Mouse (Mus musculus): Measurements from ENCODE around the gene Ltbp1. TPM values are rescaled to one million over a fixed set of nuclear protein-coding genes. Genes with fewer than 3 reads are reported as not detected.
A peak's percentile ranks its signal among the peaks of the same experiment; 100 is the strongest.

Ltbp1 gene
- total and polyA plus RNA-seq, 3 experiments: 17.2 to 40.4 (median 39.9) TPM

GRCm38 (mm10) chr17:75374287-75375024 is 369.1 kb downstream of the Ltbp1 start:
- no peak for DNase-seq
- H3K79me2 ChIP-seq (replicated peaks; ENCODE audit: control insufficient read depth, insufficient read depth, low read length): no peaks in the 10 kb centered on the region
- no peak for TF ChIP-seq POLR2A (IDR thresholded peaks at IDR 0.05; ENCODE audit: insufficient read depth, low read depth, low read length)
- peak; percentile 33; the same call in 1 of the 2 replicates for TF ChIP-seq CTCF (IDR thresholded peaks at IDR 0.05)
- no peak for TF ChIP-seq EP300 (IDR thresholded peaks at IDR 0.05; ENCODE audit: insufficient read depth, low read depth, low read length)
- H3K36me3 ChIP-seq (ENCODE audit: control insufficient read depth, insufficient read depth, low read length): no peaks in the 10 kb centered on the region; the same call in 1 of the 2 replicates
- H3K9ac ChIP-seq (ENCODE audit: low read depth, low read length): no peak overlapping the region
- WGBS: 68% methylated on average over 5 of the region's 5 CpGs
- H3K4me3 ChIP-seq: no peak overlapping the region
- no peaks in the 10 kb centered on the region for H3K4me1 ChIP-seq (ENCODE audit: control insufficient read depth, insufficient read depth, low read length)
- H3K27me3 ChIP-seq (ENCODE audit: control insufficient read depth, insufficient read depth, low read length): no peaks in the 10 kb centered on the region
- H3K27ac ChIP-seq: no peak overlapping the region
- intact Hi-C loops (cut with DNase I): loop anchor here (5.0 kb wide), 1 partner anchor 562 kb away; no protein-coding TSS in a partner anchor

- 91% methylated on average over 9 of the region's 9 CpGs for WGBS
Measured at GRCm38 (mm10) chr17:75378256-75378871, 373.0 kb downstream of the Ltbp1 start.

DNA sequence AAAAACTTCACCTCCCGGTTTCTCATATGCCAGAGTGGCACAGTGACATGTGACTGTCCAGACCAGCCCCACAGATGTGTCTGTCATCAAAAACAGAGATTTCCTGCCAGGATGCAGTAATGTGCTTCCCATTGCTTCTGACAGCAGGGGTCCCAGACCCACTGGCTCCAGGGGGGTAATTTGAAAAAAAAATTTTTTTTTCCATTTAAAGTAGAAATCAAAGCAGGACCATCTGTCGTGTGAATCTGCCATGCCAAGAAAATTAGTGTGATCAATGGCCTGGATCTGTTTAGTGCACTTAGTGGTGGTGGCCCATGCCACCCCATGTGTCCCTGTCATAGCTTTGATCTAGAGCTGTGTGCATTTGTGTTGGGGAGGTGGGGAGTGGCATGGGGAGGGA is 374.8 kb downstream of the Ltbp1 start:
- intact Hi-C loops (cut with DNase I): no loop called here
- 42% methylated on average over 2 of the region's 2 CpGs for WGBS
- H3K27ac ChIP-seq: no peak overlapping the region

More at GRCm38 (mm10) chr17:75378256-75378871, 373.0 kb downstream of the Ltbp1 start:
- H3K27ac ChIP-seq: no peak overlapping the region
- no peak overlapping the region for H3K9ac ChIP-seq (ENCODE audit: low read depth, low read length)
- TF ChIP-seq CTCF (IDR thresholded peaks at IDR 0.05): no peak
- no peak for TF ChIP-seq POLR2A (IDR thresholded peaks at IDR 0.05; ENCODE audit: insufficient read depth, low read depth, low read length)
- no peak for TF ChIP-seq EP300 (IDR thresholded peaks at IDR 0.05; ENCODE audit: insufficient read depth, low read depth, low read length)
- DNase-seq: no peak
- no peaks in the 10 kb centered on the region; the same call in 1 of the 2 replicates for H3K36me3 ChIP-seq (ENCODE audit: control insufficient read depth, insufficient read depth, low read length)
- H3K4me3 ChIP-seq: no peak overlapping the region
- no peaks in the 10 kb centered on the region for H3K27me3 ChIP-seq (ENCODE audit: control insufficient read depth, insufficient read depth, low read length)
- H3K4me1 ChIP-seq (ENCODE audit: control insufficient read depth, insufficient read depth, low read length): no peaks in the 10 kb centered on the region
- intact Hi-C loops (cut with DNase I): no loop called here
- no peaks in the 10 kb centered on the region for H3K79me2 ChIP-seq (replicated peaks; ENCODE audit: control insufficient read depth, insufficient read depth, low read length)

GRCm38 (mm10) chr17:75388402-75388801 is 383.0 kb downstream of the Ltbp1 start:
- intact Hi-C loops (cut with DNase I): no loop called here
- 83% methylated on average over 4 of the region's 4 CpGs for WGBS
- Histone ChIP-seq H3K4me1 (ENCODE audit: control insufficient read depth, insufficient read depth, low read length) (no peaks in the 10 kb centered on the region), H3K79me2 (replicated peaks; ENCODE audit: control insufficient read depth, insufficient read depth, low read length) (no peaks in the 10 kb centered on the region), H3K36me3 (ENCODE audit: control insufficient read depth, insufficient read depth, low read length) (no peaks in the 10 kb centered on the region), H3K27ac (no peak overlapping the region), H3K27me3 (ENCODE audit: control insufficient read depth, insufficient read depth, low read length) (no peaks in the 10 kb centered on the region), H3K4me3 (no peak overlapping the region), H3K9ac (ENCODE audit: low read depth, low read length) (no peak overlapping the region)
- DNase-seq: no peak
- TF ChIP-seq EP300 (IDR thresholded peaks at IDR 0.05; ENCODE audit: insufficient read depth, low read depth, low read length): no peak
- TF ChIP-seq CTCF (IDR thresholded peaks at IDR 0.05): peak; percentile 64

More for the DNA sequence above, 374.8 kb downstream of the Ltbp1 start:
- Histone ChIP-seq H3K27me3 (ENCODE audit: control insufficient read depth, insufficient read depth, low read length) (no peaks in the 10 kb centered on the region), H3K4me1 (ENCODE audit: control insufficient read depth, insufficient read depth, low read length) (no peaks in the 10 kb centered on the region), H3K36me3 (ENCODE audit: control insufficient read depth, insufficient read depth, low read length) (no peaks in the 10 kb centered on the region; the same call in 1 of the 2 replicates), H3K9ac (ENCODE audit: low read depth, low read length) (no peak overlapping the region), H3K79me2 (replicated peaks; ENCODE audit: control insufficient read depth, insufficient read depth, low read length) (no peaks in the 10 kb centered on the region), H3K4me3 (no peak overlapping the region)
- TF ChIP-seq CTCF (IDR thresholded peaks at IDR 0.05): no peak
- TF ChIP-seq POLR2A (IDR thresholded peaks at IDR 0.05; ENCODE audit: insufficient read depth, low read depth, low read length): no peak
- TF ChIP-seq EP300 (IDR thresholded peaks at IDR 0.05; ENCODE audit: insufficient read depth, low read depth, low read length): no peak
- DNase-seq: no peak

DNA sequence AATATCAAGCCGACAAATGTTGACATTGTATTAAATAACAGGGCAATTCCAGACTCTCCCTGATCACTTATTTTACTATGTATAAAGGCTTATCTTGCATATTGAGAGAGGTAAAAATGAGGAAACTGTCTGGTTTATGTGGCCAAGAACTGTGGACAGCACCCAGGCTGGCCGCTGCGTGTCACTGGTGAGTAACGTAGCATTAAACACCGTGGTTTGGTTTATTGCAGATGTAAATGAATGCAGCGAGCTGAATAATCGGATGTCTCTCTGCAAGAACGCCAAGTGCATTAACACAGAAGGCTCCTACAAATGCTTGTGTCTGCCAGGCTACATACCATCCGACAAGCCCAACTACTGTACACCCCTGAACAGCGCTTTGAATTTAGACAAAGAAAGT is 384.8 kb downstream of the Ltbp1 start:
- WGBS: 95% methylated on average over 10 of the region's 10 CpGs
- no peak for TF ChIP-seq POLR2A (IDR thresholded peaks at IDR 0.05; ENCODE audit: insufficient read depth, low read depth, low read length)
- TF ChIP-seq CTCF (IDR thresholded peaks at IDR 0.05): no peak
- TF ChIP-seq EP300 (IDR thresholded peaks at IDR 0.05; ENCODE audit: insufficient read depth, low read depth, low read length): no peak
- no peak for DNase-seq
- no peaks in the 10 kb centered on the region for H3K27me3 ChIP-seq (ENCODE audit: control insufficient read depth, insufficient read depth, low read length)
- no peaks in the 10 kb centered on the region for H3K36me3 ChIP-seq (ENCODE audit: control insufficient read depth, insufficient read depth, low read length)
- no peak overlapping the region for H3K4me3 ChIP-seq
- no peak overlapping the region for H3K9ac ChIP-seq (ENCODE audit: low read depth, low read length)
- H3K4me1 ChIP-seq (ENCODE audit: control insufficient read depth, insufficient read depth, low read length): no peaks in the 10 kb centered on the region
- intact Hi-C loops (cut with DNase I): no loop called here
- no peaks in the 10 kb centered on the region for H3K79me2 ChIP-seq (replicated peaks; ENCODE audit: control insufficient read depth, insufficient read depth, low read length)
- H3K27ac ChIP-seq: no peak overlapping the region
